Mouse (Mus musculus) C2C12 (cell line): ENCODE results near the gene Kif19a.

Source experiments
- CTCF ChIP-seq: IDR thresholded peaks from one replicate; pipeline ENCODE4 v1.5.1; 2011; ENCODE audit not compliant: control insufficient read depth, insufficient read depth, insufficient read length
- MYOG ChIP-seq: IDR thresholded peaks from one replicate; pipeline ENCODE4 v1.6.1; 2011; ENCODE audit not compliant: control insufficient read depth, insufficient read length; ENCODE audit errors: extremely low read depth

GRCm38 (mm10) chr11:114787611-114788010, 22.4 kb downstream of the Kif19a start:
- no peak for TF ChIP-seq CTCF
- no peak for TF ChIP-seq MYOG
